Mouse (Mus musculus): ENCODE results near the gene 1810013L24Rik.

DNA sequence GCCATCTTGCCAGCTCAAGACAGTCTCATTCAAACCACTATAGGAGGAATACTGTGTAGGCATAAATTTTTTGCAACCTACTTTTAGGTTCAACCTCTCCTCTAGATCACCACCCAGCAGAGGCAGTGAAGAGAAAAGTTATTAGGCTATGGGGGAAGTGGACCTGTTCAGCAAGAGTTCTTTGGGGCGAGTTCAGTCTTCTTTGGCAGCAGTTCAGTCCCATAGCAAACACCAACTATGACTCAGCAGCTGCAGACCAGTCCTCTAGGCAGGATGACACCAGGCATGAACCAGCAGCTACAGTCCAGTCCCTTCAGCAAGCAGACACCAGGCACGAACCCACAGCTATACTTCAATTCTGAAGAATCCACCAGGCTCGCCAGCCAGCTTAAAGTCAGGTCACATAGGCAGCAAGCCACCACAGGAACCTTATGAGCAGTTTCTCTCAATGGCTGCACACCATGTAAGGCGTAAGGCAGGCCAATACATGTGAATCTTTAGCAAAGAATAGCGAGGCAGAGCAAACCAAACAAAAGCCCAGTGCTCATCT is 37.6 kb downstream of the 1810013L24Rik start:
- TF ChIP-seq CTCF (IDR thresholded peaks at IDR 0.05; ENCODE audit: extremely low read depth, insufficient read depth, insufficient read length, insufficient replicate concordance) (no peak), POLR2A (IDR thresholded peaks at IDR 0.05; ENCODE audit: low read depth, low read length) (no peak)

Measured in spleen, adult 2 months (tissue).